Mouse (Mus musculus): ENCODE results near the gene Vsx1.

DNA sequence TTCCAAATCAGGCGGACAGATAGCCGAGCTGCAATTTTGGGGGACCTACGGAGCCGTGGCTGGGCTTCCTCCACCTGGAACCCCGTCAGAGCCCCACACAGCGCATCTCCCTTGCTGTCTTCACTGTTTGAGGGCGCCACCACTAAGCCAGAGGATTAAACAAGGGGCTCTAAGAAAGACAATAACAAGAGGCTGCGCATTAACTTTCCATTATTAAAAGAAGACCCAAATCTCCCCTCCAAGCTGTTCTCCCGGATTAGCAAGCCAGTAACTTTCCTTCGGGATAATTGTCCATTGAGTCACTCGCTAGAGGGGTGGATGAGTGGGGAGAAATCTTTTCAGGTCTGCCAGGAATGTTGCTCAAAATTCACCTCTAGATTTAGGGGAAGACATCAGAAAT lies 1.1 kb upstream of the Vsx1 start:
- TF ChIP-seq CTCF (IDR thresholded peaks at IDR 0.05; ENCODE audit: low read depth), result no peak
- no peak for TF ChIP-seq EP300 (IDR thresholded peaks at IDR 0.05; ENCODE audit: low read depth)

Data from heart, postnatal 0 days (tissue).